Mouse (Mus musculus) G1E (cell line): Measurements from ENCODE around the gene Wdr17.

Experiments used
- CTCF ChIP-seq: IDR thresholded peaks from 2 replicates; pipeline ENCODE4 v1.5.1; 2012; ENCODE audit warnings: low read depth, low read length, inconsistent platforms, mixed read lengths
- GATA1 ChIP-seq: IDR thresholded peaks from 2 replicates; pipeline ENCODE4 v1.6.1; 2012; ENCODE audit warnings: borderline replicate concordance, low read length, inconsistent platforms, mixed read lengths
- GATA2 ChIP-seq: IDR thresholded peaks from 2 replicates; pipeline ENCODE4 v1.6.1; 2012; ENCODE audit warnings: low read depth, low read length, inconsistent platforms, borderline replicate concordance
- POLR2AphosphoS5 ChIP-seq: IDR thresholded peaks from 2 replicates; pipeline ENCODE4 v1.6.1; 2012; ENCODE audit warnings: low read depth, low read length, inconsistent platforms; ENCODE audit not compliant: insufficient replicate concordance
- TAL1 ChIP-seq: conservative IDR thresholded peaks from 2 replicates; pipeline ENCODE4 v1.6.1; 2012; ENCODE audit warnings: low read depth, low read length, inconsistent platforms, mixed read lengths

DNA sequence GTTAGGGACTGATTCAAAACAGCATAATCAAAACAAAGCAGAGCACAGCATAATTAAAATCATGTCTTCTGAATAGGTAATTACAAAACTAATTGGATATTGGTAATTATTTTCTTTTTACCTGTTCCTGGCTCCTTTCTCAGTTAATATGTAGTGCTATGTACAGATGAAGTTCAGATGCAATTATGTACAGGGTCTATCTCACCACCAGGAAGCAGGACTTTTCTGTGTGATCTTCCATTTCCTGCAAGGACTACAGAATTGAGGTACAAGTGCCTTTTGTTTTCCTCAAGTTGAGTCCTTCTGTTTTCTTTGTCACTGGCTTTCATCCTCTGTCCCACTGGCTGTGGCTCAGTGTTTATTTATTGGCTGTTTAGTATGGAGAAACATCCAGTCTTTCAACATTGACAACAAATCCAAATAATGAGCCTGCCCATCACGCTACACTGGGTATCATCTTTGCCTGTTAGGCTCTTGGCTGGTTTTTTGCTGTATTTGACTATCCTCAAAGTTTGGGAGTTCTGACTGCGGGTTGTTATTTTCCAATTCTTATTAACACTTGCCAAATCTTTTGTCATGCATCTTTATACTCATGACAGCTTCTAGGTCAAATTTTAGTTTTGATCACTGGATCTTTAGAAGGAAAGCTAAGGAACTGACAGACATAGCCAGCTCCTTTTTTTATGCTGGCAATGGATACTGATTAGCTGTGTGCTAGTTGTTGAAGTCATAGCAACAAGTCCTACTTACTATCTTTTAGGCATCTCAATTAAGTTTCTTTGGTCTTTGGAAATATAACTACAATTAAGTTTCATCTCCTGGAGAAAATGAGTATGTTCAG, 94.9 kb downstream of the Wdr17 start:
- TF ChIP-seq CTCF (no peak), TAL1 (no peak), POLR2AphosphoS5 (no peak), GATA2 (no peak), GATA1 (no peak)
